Mouse (Mus musculus): ENCODE results near the gene Ddrgk1.

Gene Ddrgk1

DNA sequence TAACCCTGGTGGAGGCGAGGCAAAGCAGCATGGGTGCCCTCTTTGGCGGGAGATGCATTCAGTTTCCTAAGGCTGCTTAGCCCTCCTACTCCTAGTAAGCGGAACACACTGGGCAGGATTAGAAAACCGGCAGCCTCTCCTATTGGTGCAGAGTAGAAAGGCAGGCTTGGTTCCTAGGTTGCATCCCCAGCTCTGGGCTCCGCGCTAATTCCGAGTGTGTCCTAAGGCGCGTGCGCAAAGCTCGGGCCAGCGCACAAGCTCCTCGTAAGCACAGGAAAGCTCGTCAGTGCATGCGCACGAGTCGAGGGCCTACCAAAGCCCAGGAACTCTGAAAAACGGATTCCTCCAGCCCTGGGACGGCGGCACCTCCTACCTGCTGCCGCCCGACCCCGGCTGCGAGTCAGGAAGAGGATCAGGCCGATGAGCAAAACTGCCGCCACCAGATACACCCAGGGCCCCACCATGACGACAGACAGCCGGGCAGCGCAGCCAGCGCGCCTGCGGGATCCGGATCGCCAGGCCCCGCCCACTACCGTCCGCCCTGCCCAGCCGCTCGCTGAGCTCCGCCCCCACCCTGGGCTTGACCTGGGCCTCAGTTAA lies at the start of gene Ddrgk1:
Gene Ddrgk1, minus strand, starts transcription at position 558 of the 600 bp plus-strand sequence.
- DNase-seq (ENCODE audit: extremely low read depth, insufficient read length, low spot score): peak; percentile 97

DNA sequence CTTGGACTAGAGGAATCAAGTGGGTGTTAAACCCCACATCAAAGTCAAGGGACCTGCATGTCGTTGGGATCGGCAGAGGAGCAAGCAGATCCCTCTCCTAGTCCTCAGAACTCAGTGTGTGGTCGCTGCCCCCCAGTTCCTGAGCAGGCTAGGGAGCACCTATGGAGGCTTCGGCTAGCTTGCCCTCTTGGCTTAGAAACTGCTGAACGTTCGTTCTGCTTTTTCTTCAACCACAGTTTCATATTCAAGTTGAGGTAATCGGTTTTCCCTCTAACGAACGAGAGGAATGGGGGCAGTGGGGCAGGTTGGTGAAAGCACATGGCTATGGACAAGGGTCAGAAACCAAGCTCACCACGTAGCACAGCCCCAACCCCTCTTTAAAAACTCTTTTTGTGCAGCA lies 42.6 kb upstream of the Ddrgk1 start:
- no peak for DNase-seq (ENCODE audit: extremely low read depth, insufficient read length, low spot score)

- no peak for DNase-seq (ENCODE audit: extremely low read depth, insufficient read length, low spot score)
Observed at GRCm38 (mm10) chr2:130706602-130707001, 42.1 kb upstream of the Ddrgk1 start.

DNA sequence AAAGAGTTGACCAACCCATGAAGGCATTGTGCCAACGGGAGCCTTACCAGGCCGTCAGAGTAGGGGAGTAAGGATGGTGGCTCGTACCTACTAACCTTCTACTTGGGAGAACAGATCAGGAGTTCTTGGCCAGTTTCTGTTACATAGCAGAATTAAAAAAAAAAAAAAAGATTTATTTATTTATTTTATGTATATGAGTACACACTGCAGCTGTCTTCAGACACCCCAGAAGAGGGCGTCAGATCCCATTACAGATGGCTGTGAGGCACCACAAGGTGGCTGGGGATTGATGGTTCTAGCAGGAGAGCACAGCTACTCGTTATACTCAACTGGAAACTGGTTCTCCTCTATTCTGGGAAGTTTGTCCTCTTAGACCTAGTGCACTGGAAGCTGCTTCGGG lies 40.7 kb upstream of the Ddrgk1 start:
- no peak for DNase-seq (ENCODE audit: extremely low read depth, insufficient read length, low spot score)

DNA sequence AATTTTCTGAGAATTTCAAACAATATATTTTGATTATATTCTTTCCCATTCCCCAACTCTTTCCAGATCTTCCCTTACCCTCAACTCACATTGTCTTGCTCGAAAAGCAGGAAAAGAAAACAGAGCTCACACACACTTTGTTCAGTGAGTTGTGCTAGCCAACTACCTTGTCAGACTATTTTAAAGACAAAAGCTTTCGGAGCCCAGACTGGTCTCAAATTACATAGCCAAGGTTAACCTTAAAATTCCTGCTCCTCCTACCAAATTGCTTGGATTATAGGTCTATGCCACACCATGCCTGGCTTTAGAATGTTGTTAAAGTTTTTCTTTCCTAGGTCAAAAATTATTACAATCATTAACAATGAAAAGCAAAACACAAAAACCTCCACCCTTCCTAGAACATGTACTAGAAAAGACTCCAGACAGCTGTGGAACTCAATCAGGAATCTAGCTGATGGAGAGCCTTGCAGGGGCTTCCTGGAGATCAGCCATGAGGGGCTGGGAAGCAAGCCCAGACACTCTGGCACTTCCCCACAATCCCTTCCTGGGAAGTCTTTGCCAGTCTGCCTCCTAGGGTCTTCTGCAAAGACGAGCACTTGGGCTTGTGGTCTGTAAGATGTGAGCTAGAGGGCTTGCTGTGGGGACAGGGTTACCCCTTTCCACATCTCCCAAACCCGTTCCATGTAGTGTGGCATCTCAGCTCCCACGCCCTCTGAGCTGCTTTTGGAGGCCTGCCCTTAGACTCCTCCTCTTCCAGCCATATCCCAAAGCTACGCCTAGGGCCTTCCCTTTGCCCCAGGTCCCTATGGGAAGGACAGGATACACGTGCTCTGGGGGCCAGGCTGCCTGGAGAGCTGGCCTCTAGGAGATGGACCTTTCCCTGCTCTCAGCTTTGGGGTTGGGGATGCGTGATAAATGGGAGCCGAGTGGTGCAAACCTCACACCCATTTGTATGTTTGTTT lies 39.9 kb upstream of the Ddrgk1 start:
- no peak for DNase-seq (ENCODE audit: extremely low read depth, insufficient read length, low spot score)

GRCm38 (mm10) chr2:130697821-130698266 lies 33.4 kb upstream of the Ddrgk1 start:
- no peak for DNase-seq (ENCODE audit: extremely low read depth, insufficient read length, low spot score)

GRCm38 (mm10) chr2:130697153-130697810 lies 32.8 kb upstream of the Ddrgk1 start, which contains the start of gene Slc4a11:
Slc4a11 (minus strand) TSS chr2:130697519.
- DNase-seq (ENCODE audit: extremely low read depth, insufficient read length, low spot score): no peak

DNA sequence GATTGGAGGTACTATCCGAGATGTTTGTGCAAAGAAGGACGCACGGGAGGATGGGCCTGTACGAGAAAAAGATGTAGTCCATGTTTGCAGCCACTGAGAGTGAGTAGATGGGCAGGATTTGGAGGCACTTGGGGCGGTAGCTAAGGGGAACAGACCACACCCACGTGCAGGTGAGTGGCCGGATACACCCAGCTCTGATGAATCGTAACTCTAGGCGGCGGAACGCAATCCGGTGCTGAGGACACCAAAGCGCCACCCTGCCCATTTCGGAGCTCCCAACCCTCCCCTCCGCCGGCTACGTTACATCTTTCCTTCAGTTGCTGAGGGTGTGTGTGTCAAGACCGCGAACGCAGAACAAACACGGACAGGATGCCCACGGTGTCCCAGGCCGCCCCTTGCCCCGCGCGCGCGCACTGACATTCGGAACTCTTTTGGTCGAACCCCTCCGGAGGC lies 32.3 kb upstream of the Ddrgk1 start:
- DNase-seq (ENCODE audit: extremely low read depth, insufficient read length, low spot score): no peak

DNA sequence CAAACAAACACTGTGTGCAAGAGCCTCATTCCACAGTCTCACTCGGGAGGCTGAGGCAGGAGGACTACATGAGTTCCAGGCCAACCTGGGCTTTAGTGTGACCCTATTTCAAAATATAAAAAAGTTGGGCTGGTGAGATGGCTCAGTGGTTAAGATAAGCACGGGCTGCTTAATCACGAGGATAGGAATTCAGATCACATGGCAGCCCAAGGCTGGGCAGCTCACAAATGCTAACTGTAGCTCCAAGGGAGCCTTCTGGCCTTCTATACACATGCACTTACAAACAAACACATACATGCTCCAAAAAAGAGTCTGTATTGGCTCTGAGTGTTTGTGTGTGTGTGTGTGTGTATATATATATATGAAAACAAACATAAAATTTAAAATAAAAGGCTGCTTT lies 29.1 kb upstream of the Ddrgk1 start:
- DNase-seq (ENCODE audit: extremely low read depth, insufficient read length, low spot score): no peak

DNA sequence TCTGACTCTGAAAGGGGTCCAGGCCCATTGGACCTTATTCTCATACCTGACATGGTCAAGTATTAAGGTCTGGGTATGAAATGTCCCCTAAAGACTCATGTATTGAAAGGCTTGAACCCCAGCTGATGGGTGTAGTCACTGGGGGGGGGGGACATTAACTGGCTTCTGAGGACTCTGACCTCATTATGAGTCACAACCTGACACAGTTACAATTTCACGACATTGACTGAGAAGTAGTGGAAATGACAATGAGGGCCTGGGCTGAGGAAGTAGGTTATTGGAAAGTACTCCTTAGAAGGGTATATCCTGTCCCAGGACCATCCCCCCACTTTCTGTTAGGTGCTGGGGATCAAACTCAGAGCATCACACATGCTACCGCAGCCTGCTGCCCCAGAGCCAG lies 24.6 kb upstream of the Ddrgk1 start:
- peak; percentile 30 for DNase-seq (ENCODE audit: extremely low read depth, insufficient read length, low spot score)

DNA sequence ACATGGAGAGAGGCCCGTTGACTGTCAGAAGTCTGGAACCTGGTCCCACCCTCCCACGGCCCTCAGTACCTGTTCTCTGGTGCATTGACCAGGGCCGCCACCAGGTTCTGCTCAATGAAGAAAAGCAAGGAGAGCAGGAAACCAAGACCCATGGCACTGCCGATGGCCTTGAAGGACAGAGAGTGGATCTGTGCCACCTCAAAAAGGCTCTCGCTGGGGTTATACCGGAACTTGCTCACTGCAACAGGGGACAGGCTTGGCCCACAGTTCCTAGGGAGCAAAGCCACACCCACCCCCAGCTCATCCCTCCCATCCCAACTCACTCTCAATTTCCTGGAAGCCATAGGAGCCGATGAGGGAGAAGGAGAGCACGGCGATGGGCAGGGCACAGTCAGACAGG lies 21.0 kb upstream of the Ddrgk1 start:
- DNase-seq (ENCODE audit: extremely low read depth, insufficient read length, low spot score): no peak

GRCm38 (mm10) chr2:130681531-130681930 lies 17.1 kb upstream of the Ddrgk1 start:
- no peak for DNase-seq (ENCODE audit: extremely low read depth, insufficient read length, low spot score)

- no peak for DNase-seq (ENCODE audit: extremely low read depth, insufficient read length, low spot score)
Observed at GRCm38 (mm10) chr2:130679899-130680298, 15.4 kb upstream of the Ddrgk1 start.

DNA sequence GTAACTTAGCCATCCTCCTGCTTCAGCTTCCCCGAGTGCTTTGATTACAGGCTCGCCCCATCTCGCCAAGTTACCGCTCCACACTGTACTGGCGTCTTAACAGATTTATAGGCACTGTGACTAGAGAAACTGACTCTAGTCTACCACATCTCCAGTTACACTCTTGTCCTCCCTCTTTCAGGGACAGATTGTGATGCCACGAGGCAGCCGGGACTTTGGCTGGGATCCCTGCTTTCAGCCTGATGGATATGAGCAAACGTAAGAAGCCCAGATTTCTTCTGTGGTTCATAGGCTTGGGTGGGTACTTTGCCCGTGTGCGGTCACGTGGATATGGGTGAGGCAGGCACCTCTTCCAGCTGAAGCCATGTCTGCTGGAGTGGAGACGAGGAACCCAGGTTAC lies 14.7 kb upstream of the Ddrgk1 start:
- DNase-seq (ENCODE audit: extremely low read depth, insufficient read length, low spot score): no peak

GRCm38 (mm10) chr2:130677211-130677610 lies 12.8 kb upstream of the Ddrgk1 start:
- DNase-seq (ENCODE audit: extremely low read depth, insufficient read length, low spot score): no peak

GRCm38 (mm10) chr2:130667559-130667958 lies 3.1 kb upstream of the Ddrgk1 start, which contains the start of gene Itpa:
Itpa (plus strand) TSS chr2:130667610.
- DNase-seq (ENCODE audit: extremely low read depth, insufficient read length, low spot score): peak; percentile 87

DNA sequence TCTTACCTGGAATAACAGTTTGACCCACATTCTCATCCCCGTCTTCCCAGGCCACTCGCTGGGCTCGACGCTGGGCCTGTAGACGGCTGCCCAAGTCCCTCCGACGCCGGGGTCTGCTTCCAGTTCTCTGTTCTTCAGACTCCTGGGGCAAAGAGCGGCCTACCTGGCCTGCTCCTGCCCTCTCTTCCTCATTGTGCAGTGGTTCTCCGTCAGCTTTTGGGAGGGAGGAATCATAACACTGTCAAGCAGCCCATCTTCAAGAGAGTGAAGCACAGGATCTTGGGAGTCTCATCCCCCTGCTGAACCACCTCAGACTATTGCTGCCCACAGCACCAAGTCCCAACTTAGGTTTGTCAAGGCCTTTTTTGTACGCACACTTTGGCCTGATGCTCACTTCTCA lies 1.1 kb downstream of the Ddrgk1 start:
- no peak for DNase-seq (ENCODE audit: extremely low read depth, insufficient read length, low spot score)

DNA sequence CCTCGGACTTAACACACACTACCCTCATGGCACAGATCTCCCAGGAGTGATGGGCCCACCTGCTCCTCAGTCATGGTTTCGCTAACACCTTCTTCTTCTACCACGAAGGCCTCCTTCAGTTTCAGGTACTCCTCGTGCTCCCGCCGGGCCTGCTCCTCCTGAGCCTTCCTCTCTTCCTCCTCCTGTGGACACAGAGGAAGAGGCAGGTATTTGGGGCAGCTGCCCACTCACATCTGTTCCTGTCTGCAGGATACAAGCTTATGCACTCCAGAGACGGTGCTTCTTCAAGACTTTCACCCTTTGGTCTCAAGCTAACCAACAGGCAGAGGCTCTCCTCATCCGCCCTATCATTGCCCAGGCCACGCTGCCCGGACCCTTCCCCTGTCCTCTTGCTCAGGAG lies 5.9 kb downstream of the Ddrgk1 start:
- DNase-seq (ENCODE audit: extremely low read depth, insufficient read length, low spot score): no peak

- no peak for DNase-seq (ENCODE audit: extremely low read depth, insufficient read length, low spot score)
Observed at GRCm38 (mm10) chr2:130657541-130657940, 6.9 kb downstream of the Ddrgk1 start.

DNA sequence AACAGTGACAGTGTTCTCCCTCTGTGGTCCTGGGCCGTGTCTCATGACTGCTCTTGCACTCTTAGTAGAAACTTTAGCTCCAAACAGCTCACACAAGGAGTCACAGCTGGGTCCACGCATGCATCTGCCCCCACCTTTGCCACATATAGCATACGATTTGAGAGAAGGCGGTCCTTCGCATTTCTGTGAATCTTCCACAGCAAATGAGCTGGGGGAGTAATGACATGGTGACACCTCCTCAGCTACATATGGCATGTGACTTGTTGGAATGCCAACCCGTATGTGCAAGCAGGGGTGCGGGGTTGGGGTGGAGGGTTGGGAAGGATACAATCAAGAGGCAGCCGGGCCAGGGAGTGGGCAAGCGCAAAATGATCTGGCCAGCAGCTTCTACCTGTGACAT lies 7.9 kb downstream of the Ddrgk1 start:
- no peak for DNase-seq (ENCODE audit: extremely low read depth, insufficient read length, low spot score)

GRCm38 (mm10) chr2:130655660-130656339 lies 8.7 kb downstream of the Ddrgk1 start:
- DNase-seq (ENCODE audit: extremely low read depth, insufficient read length, low spot score): no peak
